Mouse (Mus musculus) G1E (cell line): ENCODE results near the gene Alg14. TPM values are rescaled to one million over a fixed set of nuclear protein-coding genes. Genes with fewer than 3 reads are reported as not detected.

Experiments
- ATAC-seq: 2 replicates; pipeline ENCODE4 v1.8.0; 2016; ENCODE audit warnings: mild to moderate bottlenecking; ENCODE audit not compliant: insufficient number of reproducible peaks, poor library complexity, low FRiP score, severe bottlenecking; ENCODE audit errors: extremely low read depth
- DNase-seq: peaks from one replicate; pipeline ENCODE4 v3.0.0; 2012; ENCODE audit warnings: low spot score
- H3K27me3 ChIP-seq: 2 replicates; pipeline ENCODE4 v1.6.1; 2012; ENCODE audit warnings: mild to moderate bottlenecking, low read length, inconsistent platforms; ENCODE audit not compliant: insufficient read depth
- H3K36me3 ChIP-seq: replicated peaks from 2 replicates; pipeline ENCODE3; 2012; ENCODE audit warnings: mild to moderate bottlenecking, inconsistent platforms
- H3K4me1 ChIP-seq: 2 replicates; pipeline ENCODE4 v1.6.1; 2012; ENCODE audit warnings: low read depth, low read length, inconsistent platforms, mixed read lengths; ENCODE audit not compliant: insufficient read depth
- H3K4me3 ChIP-seq: 2 replicates; pipeline ENCODE4 v1.5.1; 2012; ENCODE audit warnings: low read depth, mild to moderate bottlenecking, inconsistent platforms, low read length, moderate library complexity, mixed read lengths
- H3K9me3 ChIP-seq: replicated peaks from 2 replicates; pipeline ENCODE4 v1.6.1; 2012; ENCODE audit warnings: inconsistent platforms
- CTCF ChIP-seq: IDR thresholded peaks from 2 replicates; pipeline ENCODE4 v1.5.1; 2012; ENCODE audit warnings: low read depth, low read length, inconsistent platforms, mixed read lengths
- GATA1 ChIP-seq: IDR thresholded peaks from 2 replicates; pipeline ENCODE4 v1.6.1; 2012; ENCODE audit warnings: borderline replicate concordance, low read length, inconsistent platforms, mixed read lengths
- GATA2 ChIP-seq: IDR thresholded peaks from 2 replicates; pipeline ENCODE4 v1.6.1; 2012; ENCODE audit warnings: low read depth, low read length, inconsistent platforms, borderline replicate concordance
- POLR2AphosphoS5 ChIP-seq: IDR thresholded peaks from 2 replicates; pipeline ENCODE4 v1.6.1; 2012; ENCODE audit warnings: low read depth, low read length, inconsistent platforms; ENCODE audit not compliant: insufficient replicate concordance
- TAL1 ChIP-seq: conservative IDR thresholded peaks from 2 replicates; pipeline ENCODE4 v1.6.1; 2012; ENCODE audit warnings: low read depth, low read length, inconsistent platforms, mixed read lengths
- polyA plus RNA-seq: library from polyadenylated mRNA; stranded (reverse); fragments of >175 nt; gene quantifications from 2 replicates; pipeline ENCODE4 v1.2.3, GENCODE M21; 2012
- total RNA-seq, 2 experiments: library from RNA; stranded (forward) in 1 of 2; stranded (reverse) in 1 of 2; fragments of 200-1000 nt in 1 of 2; fragments of >200 nt in 1 of 2; fragmentation: Nextera tagmentation in 1 of 2; gene quantifications; 2 replicates each; pipeline ENCODE4 v1.2.3; 2014 to 2017

Alg14 gene
- 29.9 and 44.2 TPM in 2 replicates for total RNA-seq (2014; fragmentation: Nextera tagmentation)
- total RNA-seq (2017), result 9.2 and 9.4 TPM in 2 replicates
- 3.5 and 6.2 TPM in 2 replicates for polyA plus RNA-seq

DNA sequence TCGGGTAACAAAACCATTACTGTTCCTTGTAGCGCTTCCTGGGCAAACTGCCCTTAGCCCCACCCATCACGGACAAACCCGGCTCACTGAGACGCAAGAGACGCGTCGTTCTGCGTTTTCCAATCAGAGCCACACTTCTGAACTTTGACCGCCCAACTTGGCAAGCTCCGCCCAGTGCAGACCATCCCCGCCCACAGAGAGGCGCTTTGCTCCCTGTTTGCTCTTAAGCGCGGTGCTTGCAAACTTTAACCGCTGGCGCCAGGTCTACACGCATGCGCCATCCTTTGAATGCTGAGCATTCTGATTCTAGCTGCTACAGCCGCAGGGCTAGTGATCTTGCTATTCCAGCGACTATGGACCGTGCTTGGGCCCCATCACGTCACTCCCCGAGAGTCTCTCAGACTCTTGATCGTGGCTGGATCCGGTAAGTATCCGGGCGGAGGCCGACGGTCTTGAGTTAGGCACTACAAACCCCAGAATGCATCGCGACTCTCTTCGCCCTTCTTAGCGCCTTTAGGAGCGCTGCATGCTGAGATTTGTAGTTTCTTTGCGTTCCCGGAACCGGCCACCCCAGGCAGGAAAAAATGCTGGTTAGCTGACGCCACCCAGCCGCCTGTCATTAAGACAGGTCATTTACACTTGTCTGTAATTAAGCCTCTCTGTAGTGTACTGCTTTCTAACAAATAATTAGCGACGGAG is at the start of gene Alg14:
Gene Alg14, plus strand, starts transcription at position 214 of the 699 bp plus-strand sequence.
- Histone ChIP-seq H3K4me3 (peak within 1 kb of the TSS; percentile 78), H3K4me1 (peaks cover 26% of the 10 kb centered on the region), H3K9me3 (no peaks in the 10 kb centered on the region), H3K27me3 (no peaks in the 10 kb centered on the region), H3K36me3 (peaks cover 9% of the 10 kb centered on the region)
- ATAC-seq, result peak; percentile 91
- TF ChIP-seq POLR2AphosphoS5 (no peak), GATA2 (no peak), GATA1 (no peak), CTCF (no peak), TAL1 (no peak)
- DNase-seq, result peak; percentile 87

DNA sequence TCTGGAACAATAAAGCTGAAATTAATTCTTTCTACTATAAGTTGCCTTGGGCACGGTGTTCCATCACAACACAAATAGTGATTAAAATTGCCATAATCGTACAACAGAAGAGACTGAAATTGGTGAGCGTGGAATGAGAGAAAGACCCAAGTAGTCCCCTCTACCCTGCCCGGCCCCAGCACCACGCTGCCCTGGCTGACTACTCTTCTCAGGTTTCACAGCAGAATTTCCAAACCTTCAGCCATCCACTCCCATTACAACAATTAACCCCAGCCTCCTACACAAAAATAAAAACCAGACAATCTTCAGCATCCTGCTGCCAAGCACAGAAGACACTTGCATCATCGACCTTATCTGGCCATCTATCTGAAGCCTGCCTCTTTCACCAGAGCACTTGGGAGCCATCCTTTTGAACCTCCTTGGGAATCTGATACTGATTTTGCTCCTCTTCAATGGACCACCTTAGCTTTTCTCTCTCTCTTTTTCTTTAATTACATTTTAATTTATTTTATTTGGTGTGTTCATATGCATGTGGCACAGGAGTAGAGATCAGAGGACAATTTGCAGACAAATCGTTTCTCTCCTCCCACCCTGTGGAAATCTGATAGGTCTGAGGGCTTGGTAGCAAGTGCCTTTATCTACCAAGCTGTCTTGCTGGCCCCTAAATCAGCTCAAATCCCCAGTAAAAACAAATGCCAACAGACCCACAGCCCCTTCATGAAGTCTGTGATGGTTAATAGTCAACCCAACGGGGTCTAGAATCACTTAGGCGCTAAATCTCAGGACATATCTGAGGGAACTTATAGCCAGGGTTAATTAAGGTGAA is 49.2 kb upstream of the Alg14 start:
- Histone ChIP-seq H3K27me3 (no peaks in the 10 kb centered on the region), H3K4me1 (peaks cover 70% of the 10 kb centered on the region), H3K36me3 (peaks cover 49% of the 10 kb centered on the region), H3K4me3 (no peak overlapping the region; the same call in 1 of the 2 replicates), H3K9me3 (no peaks in the 10 kb centered on the region)
- DNase-seq (no peak), ATAC-seq (no peak)
- TF ChIP-seq GATA2, result no peak
- no peak for TF ChIP-seq GATA1
- TF ChIP-seq TAL1, result no peak; the same call in 1 of the 2 replicates
- no peak for TF ChIP-seq CTCF
- no peak for TF ChIP-seq POLR2AphosphoS5

DNA sequence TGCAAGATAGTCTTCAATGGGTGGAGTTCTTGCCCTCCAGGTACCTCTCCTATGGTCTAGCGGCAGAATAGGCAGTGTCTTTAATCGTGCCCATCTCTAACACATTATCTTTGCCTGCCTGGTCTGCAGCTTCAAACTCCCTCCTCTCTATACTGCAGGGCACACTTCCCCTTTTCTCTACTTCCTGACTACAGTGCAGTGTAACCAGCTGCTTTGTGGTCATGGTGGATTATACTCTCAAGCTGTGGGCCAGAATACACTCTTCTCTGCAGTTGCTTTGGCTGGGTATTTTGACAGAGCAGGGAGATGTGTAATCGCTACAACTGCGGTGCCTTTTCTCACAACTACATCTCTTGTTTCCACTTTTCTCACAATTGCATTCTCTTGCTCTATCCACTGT is 48.6 kb upstream of the Alg14 start:
- no peaks in the 10 kb centered on the region for H3K27me3 ChIP-seq
- TF ChIP-seq CTCF, result no peak
- TF ChIP-seq GATA2, result peak; percentile 53; the same call in 1 of the 2 replicates
- no peak for TF ChIP-seq POLR2AphosphoS5
- TF ChIP-seq GATA1, result no peak
- TF ChIP-seq TAL1, result peak; percentile 51; the same call in 1 of the 2 replicates
- peaks cover 50% of the 10 kb centered on the region for H3K36me3 ChIP-seq
- no peaks in the 10 kb centered on the region for H3K9me3 ChIP-seq
- H3K4me3 ChIP-seq, result peak overlapping the region; percentile 30; the same call in 1 of the 2 replicates
- H3K4me1 ChIP-seq, result peaks cover 76% of the 10 kb centered on the region
- ATAC-seq (peak; percentile 98), DNase-seq (peak; percentile 70)

DNA sequence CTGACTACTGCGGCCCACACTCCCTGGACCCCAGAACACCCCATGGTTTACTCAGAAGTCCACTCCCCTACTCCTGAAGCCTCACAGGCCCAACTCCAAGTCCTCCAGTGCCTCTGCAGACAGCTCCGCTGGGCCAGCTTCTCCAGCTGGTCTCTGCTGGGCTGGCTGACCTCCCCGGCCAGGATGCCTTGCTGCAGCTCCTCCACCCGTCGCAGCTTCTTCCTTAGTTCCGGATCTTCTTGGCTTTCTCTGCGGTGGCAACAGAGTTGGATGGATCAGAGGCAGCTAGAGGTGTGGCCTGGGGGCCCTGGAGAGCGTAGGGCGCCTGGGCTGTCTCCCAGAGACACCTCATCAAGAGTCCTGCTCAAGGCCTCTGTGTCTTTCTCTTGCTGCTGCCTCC is 41.5 kb upstream of the Alg14 start:
- no peak for DNase-seq
- TF ChIP-seq GATA2, result no peak
- no peak for TF ChIP-seq CTCF
- TF ChIP-seq GATA1, result no peak
- TF ChIP-seq TAL1, result no peak
- TF ChIP-seq POLR2AphosphoS5, result no peak
- H3K4me1 ChIP-seq, result peaks cover 60% of the 10 kb centered on the region
- H3K9me3 ChIP-seq, result no peaks in the 10 kb centered on the region
- no peaks in the 10 kb centered on the region for H3K27me3 ChIP-seq
- H3K36me3 ChIP-seq, result peaks cover 68% of the 10 kb centered on the region
- no peak for ATAC-seq
- no peak overlapping the region for H3K4me3 ChIP-seq

DNA sequence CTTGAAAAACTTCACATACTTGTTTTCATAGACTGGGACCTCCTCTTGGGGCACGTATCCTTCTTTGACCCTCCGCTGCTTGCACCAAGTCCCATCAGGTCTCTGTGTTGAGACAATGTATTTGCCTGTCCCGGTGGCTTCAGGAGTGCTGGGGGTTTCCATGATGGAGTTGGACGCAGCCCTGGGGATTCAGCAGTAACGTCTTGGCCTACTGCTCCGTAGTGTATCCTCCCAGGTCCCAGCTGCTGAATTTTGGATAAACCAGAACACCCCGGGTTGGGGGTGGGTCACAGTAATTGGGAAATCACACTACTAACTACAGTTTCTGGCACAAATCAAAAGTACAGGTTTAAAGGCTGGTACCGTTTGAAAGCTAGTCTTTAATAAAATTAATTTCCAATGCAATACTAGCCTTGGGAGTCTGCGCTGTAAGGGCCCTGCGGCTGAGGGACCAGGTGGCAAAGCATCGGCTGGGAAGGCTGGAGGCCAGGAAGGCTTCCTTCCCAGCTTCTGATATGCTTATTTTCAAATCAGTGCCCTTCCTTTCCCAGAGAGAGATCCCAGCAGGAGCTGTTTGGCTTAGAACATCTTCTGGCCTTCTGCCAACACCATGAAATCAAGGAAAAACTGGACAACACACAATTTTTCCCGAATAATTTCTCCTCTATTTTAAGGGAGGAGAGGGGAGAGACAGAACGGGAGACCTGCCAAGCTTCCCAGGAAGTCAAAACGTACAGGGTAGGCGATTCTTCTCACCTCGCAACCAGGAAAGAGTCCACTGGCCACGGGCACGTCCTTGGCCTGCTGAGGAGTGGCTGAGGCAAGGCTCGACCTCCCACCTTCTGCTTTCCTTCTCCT is 40.8 kb upstream of the Alg14 start:
- Histone ChIP-seq H3K36me3 (peaks cover 75% of the 10 kb centered on the region), H3K9me3 (no peaks in the 10 kb centered on the region)

More for the DNA sequence above, 40.8 kb upstream of the Alg14 start:
- DNase-seq (no peak), ATAC-seq (no peak)
- peaks cover 65% of the 10 kb centered on the region for H3K4me1 ChIP-seq
- H3K27me3 ChIP-seq, result no peaks in the 10 kb centered on the region
- TF ChIP-seq TAL1 (no peak), GATA1 (no peak), CTCF (no peak), POLR2AphosphoS5 (no peak), GATA2 (no peak)
- no peak overlapping the region for H3K4me3 ChIP-seq
